ENCODE assay signal across 20 mouse cellular contexts in genomic region chr13:19149574-19149973, GRCm38 (mm10).
DNase-seq lines count a peak whose midpoint lies in the region; ATAC-seq and TF ChIP-seq lines count a peak whose summit lies in the region.
"Had no signal": no experiment of that assay in that cellular context is flagged by ENCODE, and none has a peak within 500 bp of the region (broad histone marks: within the 10 kb centered on the region; RNA-seq: fewer than 3 reads in every experiment).

No protein-coding gene starts in this region.

- H3K4me1 ChIP-seq in embryonic facial prominence, embryonic 14.5 days (ENCODE audit: control insufficient read depth, insufficient read depth, low read length): no peaks in the 10 kb centered on the region
- H3K4me1 ChIP-seq in embryonic facial prominence, embryonic 10.5 days: no peaks in the 10 kb centered on the region
- H3K4me1 ChIP-seq in hindbrain, embryonic 15.5 days (replicated peaks): no peaks in the 10 kb centered on the region
- no peaks in the 10 kb centered on the region for H3K4me1 ChIP-seq in hindbrain, embryonic 12.5 days
- no peaks in the 10 kb centered on the region for H3K4me1 ChIP-seq in midbrain, embryonic 16.5 days (ENCODE audit: control insufficient read depth, insufficient read depth, low read length)
- H3K4me1 ChIP-seq in midbrain, postnatal 0 days (ENCODE audit: insufficient read depth, low read length): no peaks in the 10 kb centered on the region
- no peaks in the 10 kb centered on the region for H3K4me1 ChIP-seq in hindbrain, postnatal 0 days (ENCODE audit: insufficient read depth, low read length)
- H3K4me1 ChIP-seq: embryonic facial prominence, embryonic 13.5 days had no signal

- H3K9ac ChIP-seq in embryonic facial prominence, embryonic 14.5 days (ENCODE audit: low read depth, low read length): no peak overlapping the region
- H3K9ac ChIP-seq in hindbrain, embryonic 15.5 days: no peak overlapping the region
- H3K9ac ChIP-seq in hindbrain, embryonic 12.5 days: no peak overlapping the region
- no peak overlapping the region for H3K9ac ChIP-seq in midbrain, embryonic 16.5 days (ENCODE audit: low read depth, low read length)
- H3K9ac ChIP-seq in midbrain, postnatal 0 days (replicated peaks; ENCODE audit: low read length, poor library complexity, severe bottlenecking): no peak overlapping the region
- no peak overlapping the region for H3K9ac ChIP-seq in hindbrain, postnatal 0 days (replicated peaks; ENCODE audit: low read length)
- H3K9ac ChIP-seq: embryonic facial prominence, embryonic 13.5 days; liver, embryonic 12.5 days had no signal

- no peak for DNase-seq in embryonic facial prominence, embryonic 14.5 days (ENCODE audit: low spot score)
- DNase-seq in embryonic facial prominence, embryonic 10.5 days (ENCODE audit: low spot score): no peak
- no peak for DNase-seq in midbrain, postnatal 0 days (ENCODE audit: low spot score)
- DNase-seq in hindbrain, postnatal 0 days (ENCODE audit: low spot score): no peak
- no peak for DNase-seq in layer of hippocampus, adult 2 months (ENCODE audit: low spot score in 2 of 2)
- DNase-seq: adrenal gland, postnatal 14 days; cerebellum, adult 2 months; cerebellum, postnatal 25 days; gastrocnemius, adult 2 months; kidney, adult 2 months; lung, adult 2 months; lung, postnatal 14 days; right cerebral cortex, adult 18-20 months; right cerebral cortex, postnatal 4 days had no signal

- no peaks in the 10 kb centered on the region for H3K36me3 ChIP-seq in embryonic facial prominence, embryonic 14.5 days (ENCODE audit: control insufficient read depth, insufficient read depth, low read length)
- no peaks in the 10 kb centered on the region for H3K36me3 ChIP-seq in embryonic facial prominence, embryonic 10.5 days (replicated peaks)
- H3K36me3 ChIP-seq in hindbrain, embryonic 15.5 days: peaks cover 16% of the 10 kb centered on the region
- H3K36me3 ChIP-seq in hindbrain, embryonic 12.5 days: no peaks in the 10 kb centered on the region
- peaks cover 11% of the 10 kb centered on the region for H3K36me3 ChIP-seq in midbrain, embryonic 16.5 days (ENCODE audit: control insufficient read depth, insufficient read depth, low read length)
- peaks cover 12% of the 10 kb centered on the region for H3K36me3 ChIP-seq in midbrain, postnatal 0 days (ENCODE audit: insufficient read depth, low read length)
- H3K36me3 ChIP-seq in hindbrain, postnatal 0 days (ENCODE audit: insufficient read depth, low read length): peaks cover 12% of the 10 kb centered on the region
- H3K36me3 ChIP-seq: embryonic facial prominence, embryonic 13.5 days; liver, embryonic 12.5 days had no signal

- no peak overlapping the region for H3K27ac ChIP-seq in embryonic facial prominence, embryonic 14.5 days (replicated peaks; ENCODE audit: low read depth, low read length)
- no peak overlapping the region for H3K27ac ChIP-seq in embryonic facial prominence, embryonic 10.5 days (replicated peaks)
- H3K27ac ChIP-seq in hindbrain, embryonic 15.5 days (replicated peaks): no peak overlapping the region
- H3K27ac ChIP-seq in hindbrain, embryonic 12.5 days: no peak overlapping the region
- no peak overlapping the region for H3K27ac ChIP-seq in midbrain, embryonic 16.5 days (ENCODE audit: low read length)
- no peak overlapping the region for H3K27ac ChIP-seq in midbrain, postnatal 0 days (ENCODE audit: low read depth, low read length)
- H3K27ac ChIP-seq in hindbrain, postnatal 0 days: no peak overlapping the region
- H3K27ac ChIP-seq in layer of hippocampus, adult 2 months: no peak overlapping the region
- H3K27ac ChIP-seq: embryonic facial prominence, embryonic 13.5 days; gastrocnemius, adult 2 months; kidney, postnatal 0 days had no signal

- no peaks in the 10 kb centered on the region for H3K27me3 ChIP-seq in embryonic facial prominence, embryonic 14.5 days (replicated peaks; ENCODE audit: control insufficient read depth, insufficient read depth, low read length)
- no peaks in the 10 kb centered on the region for H3K27me3 ChIP-seq in embryonic facial prominence, embryonic 10.5 days (replicated peaks; ENCODE audit: low read depth, poor library complexity, severe bottlenecking)
- H3K27me3 ChIP-seq in hindbrain, embryonic 15.5 days: no peaks in the 10 kb centered on the region
- no peaks in the 10 kb centered on the region for H3K27me3 ChIP-seq in hindbrain, embryonic 12.5 days
- no peaks in the 10 kb centered on the region for H3K27me3 ChIP-seq in midbrain, embryonic 16.5 days (ENCODE audit: control insufficient read depth, insufficient read depth, low read depth, low read length)
- H3K27me3 ChIP-seq in midbrain, postnatal 0 days (ENCODE audit: insufficient read depth, low read length): no peaks in the 10 kb centered on the region
- no peaks in the 10 kb centered on the region for H3K27me3 ChIP-seq in hindbrain, postnatal 0 days (ENCODE audit: insufficient read depth, low read length)
- H3K27me3 ChIP-seq: embryonic facial prominence, embryonic 13.5 days; liver, embryonic 12.5 days had no signal

- 74% methylated on average over 8 of the region's 8 CpGs for WGBS in embryonic facial prominence, embryonic 14.5 days
- 84% methylated on average over 8 of the region's 8 CpGs for WGBS in embryonic facial prominence, embryonic 10.5 days
- 77% methylated on average over 8 of the region's 8 CpGs for WGBS in hindbrain, embryonic 15.5 days
- WGBS in hindbrain, embryonic 12.5 days: 82% methylated on average over 8 of the region's 8 CpGs
- 90% methylated on average over 8 of the region's 8 CpGs for WGBS in midbrain, embryonic 16.5 days
- WGBS in midbrain, postnatal 0 days: 83% methylated on average over 8 of the region's 8 CpGs
- WGBS in hindbrain, postnatal 0 days: 68% methylated on average over 8 of the region's 8 CpGs

- H3K4me2 ChIP-seq in embryonic facial prominence, embryonic 14.5 days (ENCODE audit: low read depth, low read length): no peak overlapping the region
- no peak overlapping the region for H3K4me2 ChIP-seq in hindbrain, embryonic 15.5 days
- no peak overlapping the region for H3K4me2 ChIP-seq in hindbrain, embryonic 12.5 days (replicated peaks)
- H3K4me2 ChIP-seq in midbrain, embryonic 16.5 days (ENCODE audit: low read length): no peak overlapping the region
- H3K4me2 ChIP-seq in midbrain, postnatal 0 days (ENCODE audit: low read depth, low read length, poor library complexity, severe bottlenecking): no peak overlapping the region
- no peak overlapping the region for H3K4me2 ChIP-seq in hindbrain, postnatal 0 days (ENCODE audit: low read depth, low read length)
- H3K4me2 ChIP-seq: embryonic facial prominence, embryonic 13.5 days had no signal

- H3K9me3 ChIP-seq in embryonic facial prominence, embryonic 14.5 days (ENCODE audit: control insufficient read depth, low read length): no peaks in the 10 kb centered on the region
- no peaks in the 10 kb centered on the region for H3K9me3 ChIP-seq in embryonic facial prominence, embryonic 10.5 days
- H3K9me3 ChIP-seq in hindbrain, embryonic 15.5 days: no peaks in the 10 kb centered on the region
- no peaks in the 10 kb centered on the region for H3K9me3 ChIP-seq in hindbrain, embryonic 12.5 days (replicated peaks)
- no peaks in the 10 kb centered on the region for H3K9me3 ChIP-seq in midbrain, embryonic 16.5 days (replicated peaks; ENCODE audit: control insufficient read depth, low read length, poor library complexity, severe bottlenecking)
- H3K9me3 ChIP-seq in midbrain, postnatal 0 days (ENCODE audit: low read length): no peaks in the 10 kb centered on the region
- H3K9me3 ChIP-seq in hindbrain, postnatal 0 days (ENCODE audit: low read length): no peaks in the 10 kb centered on the region
- H3K9me3 ChIP-seq: embryonic facial prominence, embryonic 13.5 days; liver, embryonic 12.5 days had no signal

- no peak overlapping the region for H3K4me3 ChIP-seq in embryonic facial prominence, embryonic 14.5 days (ENCODE audit: low read depth, low read length)
- no peak overlapping the region for H3K4me3 ChIP-seq in embryonic facial prominence, embryonic 10.5 days
- H3K4me3 ChIP-seq in hindbrain, embryonic 15.5 days: no peak overlapping the region
- no peak overlapping the region for H3K4me3 ChIP-seq in hindbrain, embryonic 12.5 days
- H3K4me3 ChIP-seq in midbrain, embryonic 16.5 days (ENCODE audit: low read depth, low read length): no peak overlapping the region
- no peak overlapping the region for H3K4me3 ChIP-seq in midbrain, postnatal 0 days (ENCODE audit: low read depth, low read length)
- no peak overlapping the region for H3K4me3 ChIP-seq in hindbrain, postnatal 0 days (ENCODE audit: low read length)
- no peak overlapping the region for H3K4me3 ChIP-seq in layer of hippocampus, adult 2 months
- H3K4me3 ChIP-seq: embryonic facial prominence, embryonic 13.5 days; gastrocnemius, adult 2 months; liver, embryonic 12.5 days had no signal

- peak; percentile 55; the same call in 1 of the 2 replicates for ATAC-seq in embryonic facial prominence, embryonic 14.5 days (ENCODE audit: low read depth)
- ATAC-seq in hindbrain, embryonic 15.5 days (ENCODE audit: low FRiP score, low read depth): peak; percentile 59; the same call in 1 of the 2 replicates
- no peak for ATAC-seq in hindbrain, embryonic 12.5 days (ENCODE audit: low FRiP score)
- ATAC-seq in midbrain, embryonic 16.5 days: 0 out of 2 replicates have a peak, but pooled peaks have one; percentile 28
- ATAC-seq in midbrain, postnatal 0 days (ENCODE audit: low FRiP score): no peak
- peak; percentile 45; the same call in 1 of the 2 replicates for ATAC-seq in hindbrain, postnatal 0 days

- no peak for TF ChIP-seq CTCF in midbrain, postnatal 0 days (IDR thresholded peaks at IDR 0.05)
- no peak for TF ChIP-seq CTCF in hindbrain, postnatal 0 days (IDR thresholded peaks at IDR 0.05; ENCODE audit: low read depth)
- no peak for TF ChIP-seq CTCF in layer of hippocampus, adult 2 months (conservative IDR thresholded peaks at IDR 0.05)

Comparison
In these comparisons a context has a peak if more than half of its experiments do, and no peak if none do; other contexts are left out.
1. ATAC-seq: peak in embryonic facial prominence, embryonic 14.5 days (single experiment), hindbrain, embryonic 15.5 days (single experiment), midbrain, embryonic 16.5 days (single experiment) and hindbrain, postnatal 0 days (single experiment); none in hindbrain, embryonic 12.5 days (single experiment) and midbrain, postnatal 0 days (single experiment).